Mouse (Mus musculus): ENCODE measurements at regions not wholly inside any gene's neighbourhood (a gene's known extent, or its start where the extent isn't known, plus 50 kb on each side); places are given as distances from the start of the nearest gene placed in this dataset.

DNA sequence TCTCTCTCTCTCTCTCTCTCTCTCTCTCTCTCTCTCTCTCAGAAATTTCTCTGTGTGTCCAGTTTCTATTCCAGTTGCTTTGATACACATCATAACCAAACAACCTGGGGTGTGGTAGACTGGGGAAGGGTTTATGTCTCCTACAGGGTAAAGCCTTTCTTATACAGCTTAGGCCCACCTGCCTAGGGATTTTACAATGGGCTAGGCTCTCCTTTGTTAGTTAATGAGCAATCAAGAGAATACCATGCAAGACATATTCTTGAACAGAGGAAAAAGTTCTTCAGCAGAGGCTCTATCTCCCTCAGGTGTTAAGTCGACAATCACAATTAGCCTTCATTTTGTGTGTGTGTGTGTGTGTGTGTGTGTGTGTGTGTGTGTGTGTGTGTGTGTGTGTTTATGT is 151.0 kb downstream of the Tmx1 start:
- TF ChIP-seq POLR2A (IDR thresholded peaks at IDR 0.05; ENCODE audit: insufficient read depth, low read depth, low read length) (no peak), CTCF (IDR thresholded peaks at IDR 0.05) (no peak), EP300 (IDR thresholded peaks at IDR 0.05; ENCODE audit: insufficient read depth, low read depth, low read length) (no peak)

Measured in heart, adult 2 months (tissue).